Mouse (Mus musculus): ENCODE results near the gene Ak8.

Gene Ak8

GRCm38 (mm10) chr2:28699361-28700335, at the start of gene Ak8, which contains the start of gene Spaca9:
Gene Ak8, plus strand, starts transcription at chr2:28700164.
Gene Spaca9, minus strand, starts transcription at chr2:28699727.
- DNase-seq = peak; percentile 84

GRCm38 (mm10) chr2:28650526-28650925, 49.4 kb upstream of the Ak8 start:
- DNase-seq = no peak

- DNase-seq = peak; percentile 74
Observed at GRCm38 (mm10) chr2:28653351-28653750, 46.6 kb upstream of the Ak8 start.

- no peak for DNase-seq
Observed at GRCm38 (mm10) chr2:28654295-28654694, 45.7 kb upstream of the Ak8 start.

GRCm38 (mm10) chr2:28656216-28656615, 43.7 kb upstream of the Ak8 start:
- DNase-seq = no peak

GRCm38 (mm10) chr2:28662891-28663290, 37.1 kb upstream of the Ak8 start:
- no peak for DNase-seq

GRCm38 (mm10) chr2:28665818-28666217, 34.1 kb upstream of the Ak8 start:
- no peak for DNase-seq

- DNase-seq = no peak
Observed at GRCm38 (mm10) chr2:28671438-28671837, 28.5 kb upstream of the Ak8 start.

- no peak for DNase-seq
Observed at GRCm38 (mm10) chr2:28676005-28676404, 24.0 kb upstream of the Ak8 start.

GRCm38 (mm10) chr2:28680710-28681109, 19.3 kb upstream of the Ak8 start:
- no peak for DNase-seq

GRCm38 (mm10) chr2:28681718-28682117, 18.2 kb upstream of the Ak8 start:
- peak; percentile 75 for DNase-seq

- DNase-seq = peak; percentile 70
Observed at GRCm38 (mm10) chr2:28685895-28686294, 14.1 kb upstream of the Ak8 start.

- no peak for DNase-seq
Observed at GRCm38 (mm10) chr2:28688431-28688830, 11.5 kb upstream of the Ak8 start.

GRCm38 (mm10) chr2:28692692-28693091, 7.3 kb upstream of the Ak8 start:
- peak; percentile 34 for DNase-seq

GRCm38 (mm10) chr2:28698566-28698965, 1.4 kb upstream of the Ak8 start:
- no peak for DNase-seq

GRCm38 (mm10) chr2:28701646-28702262, 1.8 kb downstream of the Ak8 start:
- DNase-seq = no peak

- no peak for DNase-seq
Observed at GRCm38 (mm10) chr2:28706106-28706636, 6.2 kb downstream of the Ak8 start.

- no peak for DNase-seq
Observed at GRCm38 (mm10) chr2:28706787-28707186, 6.8 kb downstream of the Ak8 start.

GRCm38 (mm10) chr2:28713036-28713435, 13.1 kb downstream of the Ak8 start:
- no peak for DNase-seq

- DNase-seq = no peak
Observed at GRCm38 (mm10) chr2:28722419-28722818, 22.5 kb downstream of the Ak8 start.

GRCm38 (mm10) chr2:28723912-28724311, 23.9 kb downstream of the Ak8 start:
- DNase-seq = no peak

- no peak for DNase-seq
Observed at GRCm38 (mm10) chr2:28727786-28728404, 27.9 kb downstream of the Ak8 start.

- DNase-seq = no peak
Observed at GRCm38 (mm10) chr2:28730676-28731075, 30.7 kb downstream of the Ak8 start.
